Mouse (Mus musculus) heart, adult 2 months (tissue): ENCODE data around the gene Mrfap1.

ENCODE experiments used
- CTCF ChIP-seq: fragments of 200-600 bp; IDR thresholded peaks from 2 replicates; pipeline ENCODE4 v1.8.1; 2022; ENCODE audit warnings: antibody characterized with exemption, mild to moderate bottlenecking, moderate library complexity
- POLR2A ChIP-seq: fragments of 200-500 bp; IDR thresholded peaks from 2 replicates; pipeline ENCODE4 v1.6.1; 2011; ENCODE audit warnings: mild to moderate bottlenecking, low read depth, low read length, control low read depth; ENCODE audit not compliant: insufficient read depth

DNA sequence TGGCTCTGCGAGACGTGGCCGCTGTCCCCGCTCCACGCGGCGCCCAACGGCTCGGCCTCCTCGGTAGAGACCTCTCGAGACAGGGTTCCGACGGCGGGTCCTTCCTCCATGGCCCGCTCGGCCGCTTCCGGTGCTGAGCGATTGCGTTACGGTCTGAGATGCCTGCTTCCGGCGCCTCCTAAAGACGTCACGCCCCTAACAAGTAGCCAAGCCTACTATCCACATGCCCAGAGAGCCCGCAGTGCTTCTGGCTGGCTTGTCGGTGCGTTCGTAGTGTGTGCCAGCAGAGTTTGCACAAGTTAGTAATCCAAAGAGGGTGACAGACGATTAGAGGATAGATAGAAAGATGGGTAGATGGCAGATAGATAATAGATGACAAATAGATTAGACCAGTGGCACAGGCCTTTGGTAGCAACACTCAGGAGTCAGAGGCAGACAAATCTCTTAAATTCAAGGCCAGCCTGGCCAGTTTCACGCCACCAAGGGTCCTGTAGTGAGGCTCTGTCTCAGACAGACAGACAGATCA is 48.0 kb downstream of the Mrfap1 start, which contains the start of gene Bloc1s4:
- TF ChIP-seq POLR2A = peak; percentile 84
- TF ChIP-seq CTCF = no peak
